Mouse (Mus musculus) cortical plate, adult 2 months (tissue): ENCODE measurements around the gene Gmppa. TPM values are rescaled to one million over a fixed set of nuclear protein-coding genes. Genes with fewer than 3 reads are reported as not detected.

ENCODE experiments used
- H3K27ac ChIP-seq: fragments of 200-500 bp; 2 replicates; pipeline ENCODE4 v1.5.1; 2012; ENCODE audit warnings: low read length, control low read depth, inconsistent platforms; ENCODE audit not compliant: insufficient read depth
- H3K4me1 ChIP-seq: fragments of 200-500 bp; 2 replicates; pipeline ENCODE4 v1.6.1; 2011; ENCODE audit warnings: low read length; ENCODE audit not compliant: control insufficient read depth, insufficient read depth
- H3K4me3 ChIP-seq: fragments of 200-500 bp; 2 replicates; pipeline ENCODE4 v1.5.1; 2011; ENCODE audit warnings: mild to moderate bottlenecking, low read length, control low read depth; ENCODE audit not compliant: insufficient read depth
- CTCF ChIP-seq: fragments of 200-500 bp; IDR thresholded peaks from 2 replicates; pipeline ENCODE4 v1.5.1; 2011; ENCODE audit warnings: mild to moderate bottlenecking, control low read depth, low read length; ENCODE audit not compliant: insufficient read depth; ENCODE audit errors: extremely low read depth
- POLR2A ChIP-seq: fragments of 200-500 bp; IDR thresholded peaks from 2 replicates; pipeline ENCODE4 v1.6.1; 2011; ENCODE audit warnings: mild to moderate bottlenecking, low read length, control low read depth; ENCODE audit not compliant: insufficient read depth; ENCODE audit errors: extremely low read depth
- polyA plus RNA-seq: library from polyadenylated mRNA; depleted of rRNA; stranded (reverse); fragments of >200 nt; gene quantifications from 2 replicates; pipeline ENCODE4 v1.2.3, GENCODE M21; 2012; rRNA removed

The Gmppa gene
- polyA plus RNA-seq, 1 experiment, result 103 TPM

DNA sequence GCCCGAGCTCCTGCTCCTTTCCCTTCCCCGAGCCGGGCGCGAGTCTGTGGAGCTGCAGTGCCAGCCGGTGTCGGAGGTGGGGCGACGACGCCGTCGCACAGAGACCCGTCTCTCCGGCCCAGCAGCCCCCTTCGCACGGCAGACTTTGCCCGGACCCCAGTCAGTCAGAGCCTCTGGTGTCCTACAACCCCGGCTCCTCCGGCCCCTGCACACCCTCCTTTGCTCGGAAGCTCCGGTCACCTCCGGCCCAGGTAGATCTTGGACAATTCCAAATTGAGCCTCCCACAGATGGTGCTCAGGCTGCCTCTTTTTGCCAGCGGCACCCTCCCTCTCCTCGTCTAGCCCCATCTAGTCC lies 43.9 kb downstream of the Gmppa start:
- TF ChIP-seq CTCF (no peak), POLR2A (no peak)
- peak overlapping the region; percentile 98 for H3K4me3 ChIP-seq
- H3K27ac ChIP-seq, result peak overlapping the region; percentile 96
- H3K4me1 ChIP-seq, result no peaks in the 10 kb centered on the region

DNA sequence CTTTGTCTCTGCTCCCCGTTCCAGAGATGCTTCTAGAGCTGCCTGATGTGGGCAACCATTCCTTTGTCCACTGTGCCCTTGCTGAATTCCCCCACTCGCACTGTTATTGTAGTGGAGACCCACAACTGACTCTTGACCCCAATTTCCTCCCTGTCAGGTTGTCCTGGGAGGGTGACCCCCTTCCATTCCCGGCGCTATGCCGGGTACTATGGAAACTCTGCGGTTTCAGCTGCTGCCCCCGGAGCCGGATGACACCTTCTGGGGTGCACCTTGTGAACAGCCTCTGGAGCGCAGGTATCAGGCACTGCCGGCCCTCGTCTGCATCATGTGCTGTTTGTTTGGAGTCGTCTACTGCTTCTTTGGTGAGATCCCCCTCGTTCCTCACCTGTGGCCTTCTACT lies 44.3 kb downstream of the Gmppa start:
- peak overlapping the region; percentile 96 for H3K27ac ChIP-seq
- peak overlapping the region; percentile 98 for H3K4me3 ChIP-seq
- no peaks in the 10 kb centered on the region for H3K4me1 ChIP-seq
- TF ChIP-seq CTCF, result no peak
- TF ChIP-seq POLR2A, result no peak

DNA sequence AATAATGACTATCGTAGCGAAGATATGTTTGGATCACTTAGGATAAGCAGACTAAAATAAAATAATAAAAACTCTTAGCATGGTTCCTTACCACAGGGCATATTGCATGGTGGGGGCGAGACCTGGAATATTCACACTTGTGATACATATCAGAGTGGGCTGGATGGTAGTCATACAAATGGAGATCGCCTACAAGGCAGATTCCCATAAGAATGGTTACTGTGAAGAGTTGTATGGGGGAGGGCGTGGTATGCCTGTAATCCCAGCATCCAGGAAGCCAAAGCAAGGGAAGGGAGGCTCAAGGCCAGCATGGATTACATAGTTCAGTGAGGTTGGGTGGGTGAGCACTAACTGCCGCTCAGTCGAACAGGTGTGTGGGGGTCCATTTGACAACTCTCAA lies 45.0 kb downstream of the Gmppa start:
- Histone ChIP-seq H3K4me1 (no peaks in the 10 kb centered on the region), H3K4me3 (peak overlapping the region; percentile 98), H3K27ac (no peak overlapping the region)
- TF ChIP-seq POLR2A (no peak), CTCF (no peak)

DNA sequence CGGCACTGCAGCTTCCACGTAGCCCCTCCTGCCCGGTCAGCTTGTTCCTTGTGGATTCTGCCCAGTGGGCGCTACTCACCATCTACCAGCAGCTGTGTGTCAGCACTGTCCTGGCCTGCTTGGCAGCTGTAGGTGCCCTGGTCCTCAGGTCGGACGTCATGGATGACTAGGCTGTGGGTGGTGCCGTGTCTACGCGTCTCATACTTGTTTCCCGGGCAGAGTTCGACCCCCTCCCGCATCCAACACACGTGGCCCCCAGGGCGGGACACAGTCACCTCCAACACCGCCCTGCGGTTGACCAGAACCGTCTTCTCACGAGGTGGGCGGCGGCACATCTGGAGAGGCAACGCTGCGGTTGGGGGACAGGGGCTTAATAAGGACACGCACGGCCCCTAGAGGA lies 50.8 kb downstream of the Gmppa start:
- Histone ChIP-seq H3K4me3 (peak overlapping the region; percentile 34), H3K4me1 (peaks cover 3% of the 10 kb centered on the region; the same call in 1 of the 2 replicates), H3K27ac (no peak overlapping the region)
- no peak for TF ChIP-seq POLR2A
- no peak for TF ChIP-seq CTCF

DNA sequence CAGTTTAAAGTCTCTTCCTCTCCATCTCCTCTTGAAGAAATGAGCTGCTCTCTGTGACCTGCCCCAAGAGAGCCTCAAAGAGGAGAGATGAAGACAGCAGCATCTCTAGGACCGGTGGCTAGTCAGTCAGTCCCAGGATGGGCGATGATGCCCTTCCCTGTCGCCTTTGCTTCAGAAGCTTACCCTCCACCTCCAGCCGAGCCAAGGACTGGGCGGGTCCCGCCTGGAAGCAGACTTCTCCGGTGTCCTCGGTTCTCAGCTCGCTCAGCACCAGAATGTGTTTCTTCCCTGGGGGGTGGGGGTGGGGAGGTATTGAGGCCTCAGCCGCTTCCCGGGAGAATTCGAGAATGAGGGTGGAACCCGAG lies 51.3 kb downstream of the Gmppa start:
- TF ChIP-seq POLR2A (no peak), CTCF (no peak)
- Histone ChIP-seq H3K27ac (no peak overlapping the region), H3K4me3 (peak overlapping the region; percentile 34), H3K4me1 (peaks cover 3% of the 10 kb centered on the region; the same call in 1 of the 2 replicates)

DNA sequence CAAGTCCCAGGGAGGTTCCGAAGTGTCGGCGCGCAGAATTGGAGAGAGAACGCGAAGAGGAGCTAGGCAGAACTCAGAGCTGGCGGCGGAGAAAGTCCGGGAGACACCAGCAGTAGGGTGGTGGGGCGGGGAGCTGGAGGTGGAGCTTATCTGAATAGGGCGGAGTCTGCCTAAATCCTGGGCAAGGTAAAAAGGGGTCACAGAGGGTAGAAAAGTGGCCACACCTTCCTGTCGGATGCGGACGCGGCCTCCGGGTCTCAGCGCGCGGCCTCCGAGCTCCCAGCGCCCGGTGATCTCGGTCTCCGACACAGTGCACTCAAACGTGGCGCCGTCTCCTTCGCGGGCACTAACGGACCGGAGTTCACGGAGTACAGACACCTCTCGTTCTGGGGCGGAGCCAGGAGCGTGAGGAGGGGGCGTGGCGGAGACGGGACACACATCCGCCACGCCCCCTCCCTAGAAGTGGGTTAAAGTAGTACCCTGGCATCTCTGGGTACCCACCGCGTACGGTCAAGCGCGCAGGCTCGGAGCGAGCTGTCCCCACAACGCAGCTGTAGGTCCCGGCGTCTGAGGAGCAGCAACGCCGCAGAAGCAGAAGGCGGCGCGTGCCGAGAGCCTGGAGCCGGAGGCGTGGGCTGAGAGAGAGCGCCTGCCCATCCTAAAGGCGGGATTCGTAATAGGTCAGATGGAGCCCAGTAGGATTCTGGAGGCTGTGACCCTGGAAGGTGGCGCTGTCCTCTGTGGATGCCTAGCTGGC lies 51.9 kb downstream of the Gmppa start:
- TF ChIP-seq CTCF (no peak), POLR2A (peak; percentile 30; the same call in 1 of the 2 replicates)
- Histone ChIP-seq H3K27ac (no peak overlapping the region), H3K4me1 (peaks cover 3% of the 10 kb centered on the region; the same call in 1 of the 2 replicates), H3K4me3 (peak overlapping the region; percentile 34)

DNA sequence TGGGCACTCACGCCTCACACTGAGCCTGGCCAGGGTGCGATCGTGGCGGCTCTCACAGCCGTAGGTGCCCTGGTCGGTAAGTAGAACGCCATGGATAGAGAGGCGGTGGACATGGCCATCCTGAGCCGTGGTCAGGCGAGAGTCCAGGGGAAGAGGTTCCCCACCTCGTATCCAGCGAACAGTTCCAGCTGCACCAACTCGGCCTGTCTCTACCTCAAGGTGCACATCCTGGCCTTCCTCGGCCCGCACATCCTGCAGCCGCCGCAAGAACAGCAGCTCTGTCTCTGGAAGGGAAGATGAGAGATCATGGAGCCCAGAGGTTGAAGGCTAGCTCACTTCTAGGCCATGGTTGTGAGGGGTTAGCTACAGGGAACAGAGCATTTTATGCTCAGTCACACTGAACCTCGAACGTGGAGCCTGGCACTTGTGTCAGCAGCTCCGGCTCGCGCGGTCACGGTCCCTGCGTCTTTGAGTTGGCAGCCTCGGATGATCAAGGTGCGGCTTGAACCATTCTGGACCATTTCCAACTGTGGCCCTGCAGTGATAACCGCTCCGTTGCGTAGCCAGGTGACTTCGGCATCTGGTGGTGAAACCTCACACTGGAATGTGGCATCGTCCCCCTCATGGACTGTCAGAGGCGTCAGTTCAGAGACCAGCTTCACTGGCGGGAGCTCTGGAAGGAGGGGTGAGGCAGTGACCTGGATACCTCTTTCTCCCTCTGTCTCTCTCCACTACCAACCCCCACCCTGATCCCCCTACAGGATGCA lies 55.2 kb downstream of the Gmppa start:
- H3K4me3 ChIP-seq, result no peak overlapping the region
- no peak overlapping the region for H3K27ac ChIP-seq
- H3K4me1 ChIP-seq, result peaks cover 3% of the 10 kb centered on the region; the same call in 1 of the 2 replicates
- TF ChIP-seq POLR2A (no peak), CTCF (no peak)

DNA sequence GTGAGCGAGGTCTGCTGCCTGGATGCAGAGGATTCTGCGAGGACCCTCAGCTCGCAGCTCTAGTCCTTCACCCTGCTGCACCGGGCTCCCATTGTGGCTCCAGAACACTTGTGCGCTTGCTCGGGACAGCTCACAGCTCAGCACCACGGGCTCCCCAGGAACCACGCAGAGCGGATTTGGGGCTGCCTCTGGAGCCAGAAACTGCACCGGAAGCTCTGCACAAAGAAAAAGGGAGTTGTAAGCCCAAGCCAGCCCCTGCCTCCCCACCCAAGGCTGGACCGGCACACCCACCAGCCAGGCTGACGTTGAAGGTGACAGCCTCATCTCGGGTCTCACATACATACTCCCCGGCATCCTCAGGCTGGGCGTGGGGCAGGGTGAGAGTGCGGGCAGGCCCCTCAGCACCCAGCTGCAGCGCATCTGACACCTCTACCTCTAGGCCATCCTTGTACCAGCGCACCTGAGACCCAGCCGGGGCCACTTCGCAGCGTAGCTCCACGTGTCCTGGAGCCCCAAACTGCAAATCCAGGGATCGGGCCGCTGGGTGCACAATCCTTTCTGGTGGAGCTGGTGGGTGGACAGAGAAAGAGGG lies 56.9 kb downstream of the Gmppa start:
- TF ChIP-seq POLR2A, result no peak
- no peak for TF ChIP-seq CTCF
- no peak overlapping the region for H3K27ac ChIP-seq
- no peak overlapping the region for H3K4me3 ChIP-seq
- peaks cover 1% of the 10 kb centered on the region; the same call in 1 of the 2 replicates for H3K4me1 ChIP-seq

Other genes with a start within 250 kb of the Gmppa start
- 47.4 and 54.1 TPM in 2 replicates for gene Ankzf1, start 243.8 kb upstream of the Gmppa start, polyA plus RNA-seq
- 124 and 129 TPM in 2 replicates for gene Atg9a, start 243.7 kb upstream of the Gmppa start, polyA plus RNA-seq
- 20.4 and 21.2 TPM in 2 replicates for gene Glb1l, start 225.1 kb upstream of the Gmppa start, polyA plus RNA-seq
- 159 and 172 TPM in 2 replicates for gene Stk16, start 225.1 kb upstream of the Gmppa start, polyA plus RNA-seq
- 345 and 362 TPM in 2 replicates for gene Tuba4a, start 216.1 kb upstream of the Gmppa start, polyA plus RNA-seq
- not detected in 2 replicates for gene A630095N17Rik, start 203.8 kb upstream of the Gmppa start, polyA plus RNA-seq
- gene Dnajb2, start 199.5 kb upstream of the Gmppa start, polyA plus RNA-seq, result 104 and 115 TPM in 2 replicates
- 405 TPM in 2 replicates for gene Ptprn, start 171.4 kb upstream of the Gmppa start, polyA plus RNA-seq
- gene Resp18, start 157.5 kb upstream of the Gmppa start, polyA plus RNA-seq, result 138 and 162 TPM in 2 replicates
- 73.6 and 74.4 TPM in 2 replicates for gene Dnpep, start 117.9 kb upstream of the Gmppa start, polyA plus RNA-seq
- gene Des, start 75.6 kb upstream of the Gmppa start, polyA plus RNA-seq, result 3.0 and 3.2 TPM in 2 replicates
- 164 and 170 TPM in 2 replicates for gene Speg, start 60.6 kb upstream of the Gmppa start, polyA plus RNA-seq
- gene Asic4, start 14.5 kb downstream of the Gmppa start, polyA plus RNA-seq, result 4.6 and 8.3 TPM in 2 replicates
- 78.0 and 81.6 TPM in 2 replicates for gene Chpf, start 43.4 kb downstream of the Gmppa start, polyA plus RNA-seq
- 103 and 108 TPM in 2 replicates for gene Tmem198, start 43.6 kb downstream of the Gmppa start, polyA plus RNA-seq
- gene Obsl1, start 70.5 kb downstream of the Gmppa start, polyA plus RNA-seq, result 32.9 and 34.5 TPM in 2 replicates
- 88.7 and 90.3 TPM in 2 replicates for gene Inha, start 71.1 kb downstream of the Gmppa start, polyA plus RNA-seq
- gene Stk11ip, start 85.6 kb downstream of the Gmppa start, polyA plus RNA-seq, result 36.2 and 37.8 TPM in 2 replicates
- gene Slc4a3, start 110.3 kb downstream of the Gmppa start, polyA plus RNA-seq, result 121 and 131 TPM in 2 replicates